Mouse (Mus musculus) heart, postnatal 36 days (tissue): ENCODE results near the gene Sec14l2. TPM values are rescaled to one million over a fixed set of nuclear protein-coding genes. Genes with fewer than 3 reads are reported as not detected.

Experiments
- DNase-seq, 2 experiments: peaks; one replicate each; pipeline ENCODE4 v3.0.0; 2021 to 2022
- intact Hi-C: fragments of 180-260 bp; cut with DNase I; formaldehyde crosslinking; loops from one replicate; pipeline ENCODE4 v1.15.1; 2025
- total RNA-seq, 2 experiments: library from RNA; stranded (reverse); gene quantifications; 2 replicates each; pipeline ENCODE4 v1.2.3; 2021

The Sec14l2 gene
- total RNA-seq: under 1 TPM; 0.69 to 0.87 TPM

DNA sequence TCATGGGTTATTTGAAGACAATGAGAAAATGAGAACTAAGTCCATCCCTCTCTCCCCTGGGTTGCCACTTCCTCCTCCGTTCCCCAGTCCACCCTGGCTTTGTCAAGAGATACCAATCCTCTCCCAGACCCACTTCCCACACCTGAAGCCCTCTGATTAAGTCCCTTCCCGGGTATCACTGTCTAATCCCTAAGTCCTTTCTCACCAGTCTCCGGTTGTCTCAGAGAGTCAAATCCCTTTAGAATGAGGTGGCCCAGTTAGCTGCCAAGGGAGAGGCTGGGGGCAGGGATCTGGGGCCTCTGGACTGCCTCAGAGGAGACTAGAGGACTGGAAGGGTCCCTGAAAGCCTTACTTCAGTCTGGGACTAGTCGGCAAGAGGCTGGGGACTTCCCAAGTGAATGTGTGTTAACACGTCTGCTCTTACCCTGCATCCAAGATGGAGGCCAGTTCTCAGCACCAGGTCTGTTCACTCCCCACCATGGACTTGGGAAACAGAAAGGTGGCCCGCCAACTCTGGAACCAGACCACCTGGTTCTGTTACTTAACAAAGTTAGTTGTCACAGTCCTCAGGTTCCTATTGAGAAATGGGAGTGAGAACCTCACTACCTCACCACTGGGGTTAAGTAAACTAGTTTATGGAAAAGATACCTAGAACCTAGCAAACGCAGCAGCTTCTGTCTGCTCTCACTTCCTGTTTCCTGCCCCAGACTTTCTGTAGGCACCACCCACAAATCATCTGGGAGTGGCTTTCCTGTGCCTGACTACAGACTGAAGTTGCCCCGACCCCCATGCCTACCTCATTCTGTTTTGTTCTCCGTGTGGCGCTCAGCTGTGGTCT is at the start of gene Sec14l2:
Sec14l2 (minus strand) TSS at position 674 of the 838 bp plus-strand sequence.
- DNase-seq: no peak
- intact Hi-C loops: no loop called here

DNA sequence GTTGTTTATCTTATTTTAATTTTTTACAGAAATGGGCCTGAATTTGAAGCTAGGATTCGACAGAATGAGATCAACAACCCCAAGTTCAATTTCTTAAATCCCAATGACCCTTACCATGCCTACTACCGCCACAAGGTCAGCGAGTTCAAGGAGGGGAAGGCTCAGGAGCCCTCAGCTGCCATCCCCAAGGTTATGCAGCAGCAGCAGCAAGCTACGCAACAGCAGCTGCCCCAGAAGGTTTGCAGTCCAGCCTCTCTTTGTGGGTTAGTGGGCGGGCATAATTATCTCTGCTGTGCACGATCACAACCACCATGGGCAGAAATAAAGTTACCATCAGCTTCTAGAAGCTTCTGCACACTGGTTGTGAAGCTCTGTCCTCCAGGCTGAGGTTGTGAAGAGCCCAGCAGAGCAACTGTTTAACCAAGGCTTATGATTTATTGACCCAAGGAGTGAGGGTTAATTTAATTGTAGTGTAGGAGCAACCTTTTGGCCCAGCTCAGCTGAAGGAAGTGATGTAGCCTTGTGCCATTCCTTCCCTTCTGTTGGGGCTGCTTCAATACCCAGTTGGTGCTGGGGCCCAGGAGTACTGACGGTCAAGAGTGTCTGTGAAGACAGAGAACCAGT is 43.4 kb upstream of the Sec14l2 start:
- no peak for DNase-seq
- intact Hi-C loops: no loop called here

DNA sequence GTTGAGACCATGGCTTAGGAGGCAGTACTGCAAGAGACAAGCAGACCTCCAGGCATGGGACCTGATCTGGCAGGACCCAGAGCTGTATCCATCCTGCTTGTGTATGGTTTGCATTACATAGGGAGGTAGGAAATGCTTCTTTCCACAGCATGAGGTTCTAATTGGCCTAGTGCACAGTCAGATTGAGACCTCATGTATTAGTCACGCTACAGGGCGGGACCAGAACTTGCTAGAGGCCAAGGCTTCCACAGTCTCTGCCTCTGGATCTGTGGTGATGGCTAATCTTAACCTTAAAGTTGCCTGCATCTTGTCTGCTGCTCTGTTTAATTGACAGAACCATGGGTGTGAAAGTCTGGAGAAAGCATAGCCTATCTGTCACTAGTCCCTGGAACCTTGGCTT is 41.5 kb upstream of the Sec14l2 start:
- DNase-seq: no peak
- intact Hi-C loops: no loop called here

DNA sequence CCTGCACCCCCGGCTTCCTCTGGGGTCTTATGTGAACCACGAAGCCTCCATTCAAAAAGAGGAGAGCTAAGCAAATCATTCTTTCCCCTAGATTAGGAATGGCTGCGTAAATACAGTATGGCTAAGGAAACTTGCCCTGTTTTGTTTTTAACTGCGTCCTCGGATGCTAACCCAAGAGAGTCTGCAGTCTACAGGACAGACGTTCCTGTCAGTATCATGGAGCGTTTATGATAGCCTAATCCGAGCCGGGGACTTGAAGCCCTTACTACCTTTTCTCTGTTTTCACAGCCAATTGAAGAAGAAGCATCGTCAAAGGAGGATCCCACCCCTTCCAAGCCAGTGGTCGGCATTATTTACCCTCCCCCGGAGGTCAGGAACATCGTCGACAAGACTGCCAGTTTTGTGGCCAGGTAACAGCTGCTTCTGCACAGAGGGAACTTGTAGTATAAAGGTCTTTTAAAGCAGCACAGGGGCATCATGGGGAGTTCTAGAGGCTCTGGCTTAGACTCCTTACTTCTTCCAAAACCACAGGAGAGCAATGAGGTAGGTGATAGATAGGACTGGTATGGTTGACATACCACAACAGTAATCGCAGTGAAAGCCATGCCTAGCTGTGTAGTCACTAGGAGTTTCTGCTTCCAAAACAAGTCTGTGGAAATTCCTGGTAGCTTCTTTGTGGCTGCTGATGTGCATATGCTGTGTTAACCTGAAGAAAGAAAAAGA is 37.7 kb upstream of the Sec14l2 start:
- intact Hi-C loops: loop anchor here (1.0 kb wide), 2 partner anchors 26 to 58 kb away; partner anchors contain the start of gene Rnf215

DNA sequence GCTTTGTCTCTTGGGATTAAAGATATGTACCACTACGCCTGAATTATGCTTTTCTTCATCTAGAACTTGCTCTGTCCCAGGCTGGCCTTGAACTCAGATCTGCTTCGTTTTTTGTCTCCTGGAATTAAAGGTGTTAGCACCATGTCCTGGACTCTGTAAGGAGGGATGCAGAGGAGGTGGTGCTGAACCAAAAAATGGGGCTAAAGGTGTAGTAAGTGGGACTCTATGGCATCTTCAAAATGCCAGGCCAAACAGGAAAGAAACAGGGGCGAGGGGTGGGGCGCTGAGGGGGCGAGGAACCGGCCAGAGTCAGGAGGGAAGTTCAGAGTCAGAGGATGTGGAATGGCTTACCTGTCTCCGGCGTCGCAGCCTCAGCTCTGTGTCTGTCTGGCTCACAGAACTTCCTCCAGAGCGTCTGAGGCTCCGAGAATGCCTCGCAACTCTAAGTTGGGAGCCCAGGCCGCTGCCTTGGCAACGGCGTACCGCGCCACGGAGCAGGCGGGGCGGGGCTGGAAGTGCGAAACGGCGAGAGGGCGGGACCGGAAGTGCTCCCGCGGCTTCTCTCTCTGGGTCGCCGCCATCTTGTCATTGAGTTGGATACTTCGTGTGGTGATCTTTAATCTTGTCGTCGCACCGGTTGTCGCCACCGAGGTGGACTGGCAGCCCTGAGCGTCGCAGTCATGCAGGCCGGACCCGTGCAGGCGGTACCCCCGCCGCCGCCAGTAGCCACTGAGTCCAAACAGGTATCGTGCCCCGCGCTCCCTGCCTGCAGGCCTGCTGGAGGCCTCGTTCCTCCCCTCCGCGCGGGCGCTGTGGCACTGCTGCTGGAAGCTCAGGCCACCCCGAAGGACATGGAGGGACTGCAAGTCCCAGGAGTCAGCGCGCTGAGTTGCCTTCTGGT is 36.8 kb upstream of the Sec14l2 start, which contains the start of the genes Ccdc157 and Sf3a1:
Ccdc157 (minus strand) TSS at position 486 of the 901 bp plus-strand sequence.
Sf3a1 (plus strand) TSS at position 543 of the 901 bp plus-strand sequence.
- peak; percentile 94 for DNase-seq
- intact Hi-C loops: loop anchor here (1.0 kb wide), 2 partner anchors 25 to 59 kb away; partner anchors contain the start of gene Rnf215

More for the DNA sequence above, 37.7 kb upstream of the Sec14l2 start:
- DNase-seq: no peak

DNA sequence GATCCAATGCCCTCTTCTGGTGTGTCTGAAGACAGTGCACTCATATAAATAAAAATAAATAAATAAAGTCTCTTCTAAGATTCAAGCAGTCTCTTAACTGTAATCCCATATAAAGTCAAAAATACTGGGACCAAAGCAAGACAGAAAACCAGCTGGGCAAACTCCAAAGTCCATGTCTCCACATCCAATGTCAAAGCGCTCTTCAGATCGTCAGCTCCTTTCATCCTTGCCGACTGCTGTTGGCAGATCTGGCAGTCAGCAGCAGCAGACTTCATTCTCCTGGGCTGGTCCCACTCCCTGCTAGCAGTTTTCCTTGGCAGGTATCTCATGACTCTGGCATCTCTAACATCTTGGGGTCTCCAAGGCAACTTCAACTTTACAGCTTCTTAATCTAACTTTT is 35.5 kb upstream of the Sec14l2 start:
- DNase-seq: no peak
- intact Hi-C loops: no loop called here

DNA sequence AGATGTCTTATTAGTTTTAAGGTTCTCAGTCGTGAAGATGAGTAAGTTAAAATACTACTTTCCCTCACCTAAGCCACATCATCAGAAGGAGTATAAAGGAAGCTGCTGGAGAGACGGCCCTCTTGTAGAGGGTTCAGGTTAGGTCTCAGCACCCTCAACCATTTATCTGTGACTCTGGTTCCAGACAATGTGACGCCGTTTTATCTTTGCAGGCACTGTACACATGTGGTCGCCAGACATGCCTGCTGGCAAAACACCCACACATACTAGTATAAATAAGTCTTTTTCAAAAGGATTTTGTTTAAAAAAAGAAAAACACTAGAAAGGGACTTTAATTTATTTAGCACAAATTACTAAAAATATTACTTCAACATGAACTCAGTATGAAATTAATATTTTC is 32.4 kb upstream of the Sec14l2 start:
- intact Hi-C loops: no loop called here
- no peak for DNase-seq

DNA sequence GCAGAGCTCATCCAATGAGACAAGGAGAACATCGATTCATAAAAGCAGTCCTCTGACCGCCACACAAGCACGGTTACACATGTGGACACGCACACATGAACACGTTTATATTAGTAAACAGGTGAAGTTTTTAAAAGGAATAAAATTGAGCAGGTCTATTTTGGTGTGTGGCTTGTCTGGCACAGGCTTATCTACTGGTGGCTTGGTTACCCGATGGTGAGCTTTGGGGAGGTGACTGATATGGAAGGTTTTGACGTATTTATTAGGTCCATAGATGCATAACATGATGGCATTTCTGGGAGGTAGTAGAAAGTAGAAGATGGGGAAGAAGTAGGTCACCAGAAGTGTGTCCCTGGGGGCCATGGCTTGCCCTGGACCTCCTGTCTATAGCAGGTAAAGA is 30.5 kb upstream of the Sec14l2 start:
- intact Hi-C loops: no loop called here
- no peak for DNase-seq

DNA sequence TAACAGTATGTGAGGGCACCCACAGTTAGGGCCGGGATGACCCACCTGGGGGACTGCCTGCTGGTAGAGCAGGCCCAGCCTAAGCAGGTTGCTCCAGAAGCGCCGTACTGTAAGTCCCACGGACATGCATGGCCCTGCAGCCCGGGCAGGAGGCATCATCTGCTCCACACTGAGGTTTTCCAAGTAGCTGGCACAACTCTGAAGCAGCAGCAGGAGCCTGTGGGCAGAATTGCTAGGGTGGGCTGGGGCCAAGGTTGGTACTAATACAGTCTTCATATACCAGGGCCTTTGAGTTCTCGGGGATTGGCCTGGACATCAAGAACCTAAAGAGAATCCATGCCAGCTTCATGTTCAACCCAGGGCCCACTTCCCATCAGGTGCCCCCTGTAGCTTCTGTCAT is 26.7 kb upstream of the Sec14l2 start:
- DNase-seq: no peak
- intact Hi-C loops: no loop called here

DNA sequence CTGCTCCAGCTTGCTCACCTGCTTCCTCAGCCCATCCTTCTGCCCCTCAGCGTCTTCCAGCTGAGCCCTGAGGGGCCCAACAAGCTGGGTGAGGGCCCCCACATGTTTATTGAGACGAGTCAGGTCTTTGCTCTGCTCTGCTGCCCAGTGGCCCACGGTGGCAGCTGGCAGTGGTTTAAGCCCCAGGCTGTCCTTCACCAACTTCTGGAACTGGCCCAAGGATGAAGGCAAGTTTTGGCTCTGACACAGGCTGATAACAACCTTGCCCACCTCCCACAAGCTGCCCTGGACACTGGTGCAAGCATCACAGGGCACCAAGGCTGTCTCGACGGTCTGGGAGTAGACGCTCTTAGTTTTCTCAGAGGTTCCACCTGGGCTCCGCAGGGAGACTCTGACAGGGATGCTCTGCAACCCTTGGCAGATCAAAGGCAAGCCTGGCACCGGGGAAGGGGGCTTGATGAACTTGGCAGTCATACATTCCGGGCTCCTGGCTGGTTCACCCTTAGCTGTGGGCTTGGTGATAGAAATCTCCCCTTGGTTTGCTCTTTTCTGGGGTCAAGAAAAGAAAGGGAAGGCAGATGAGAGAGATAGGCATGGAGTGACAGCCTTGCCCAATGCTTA is 25.4 kb upstream of the Sec14l2 start:
- intact Hi-C loops: no loop called here
- no peak for DNase-seq

DNA sequence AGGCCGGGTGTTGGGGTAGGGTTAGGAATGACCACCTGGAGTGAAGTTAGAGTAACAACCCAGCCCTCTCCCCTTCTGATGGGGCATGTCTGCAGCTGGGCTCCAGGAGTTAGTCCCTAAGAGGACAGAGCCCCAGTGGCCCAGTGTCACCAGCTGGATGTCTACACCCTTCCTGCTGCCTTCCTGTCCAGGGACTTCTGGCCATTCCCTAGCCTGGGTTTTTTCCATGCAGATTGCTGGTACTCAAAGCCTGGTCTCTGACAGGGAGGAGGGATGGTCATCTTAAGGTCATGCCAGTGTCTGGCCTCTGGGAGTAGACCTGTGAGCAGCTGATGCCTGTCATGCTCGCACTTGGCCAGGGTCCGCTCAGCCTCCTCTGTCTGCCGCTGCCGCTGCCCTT is 24.9 kb upstream of the Sec14l2 start:
- peak in 1 of 2 experiments; percentile 24 for DNase-seq
- intact Hi-C loops: no loop called here

DNA sequence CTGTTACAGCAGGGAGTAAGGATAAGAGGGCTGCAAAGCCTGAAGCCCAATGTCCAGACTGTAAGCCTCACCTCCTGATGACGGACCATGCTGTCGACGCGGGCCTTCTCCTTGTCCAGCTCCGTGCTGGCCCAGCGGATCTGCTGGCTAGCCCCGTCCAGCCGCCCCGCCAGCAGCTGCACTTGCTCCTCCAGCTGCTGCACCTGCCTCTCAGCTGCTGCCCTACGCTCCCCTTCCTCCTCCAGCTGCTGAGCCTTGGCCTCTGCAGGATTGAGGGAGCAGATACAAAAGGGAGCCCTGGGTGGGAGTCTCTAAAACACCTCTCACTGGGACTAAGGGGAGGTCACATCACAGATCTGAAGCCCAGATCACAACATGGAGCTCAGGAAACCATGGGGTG is 23.9 kb upstream of the Sec14l2 start:
- DNase-seq: no peak
- intact Hi-C loops: no loop called here

DNA sequence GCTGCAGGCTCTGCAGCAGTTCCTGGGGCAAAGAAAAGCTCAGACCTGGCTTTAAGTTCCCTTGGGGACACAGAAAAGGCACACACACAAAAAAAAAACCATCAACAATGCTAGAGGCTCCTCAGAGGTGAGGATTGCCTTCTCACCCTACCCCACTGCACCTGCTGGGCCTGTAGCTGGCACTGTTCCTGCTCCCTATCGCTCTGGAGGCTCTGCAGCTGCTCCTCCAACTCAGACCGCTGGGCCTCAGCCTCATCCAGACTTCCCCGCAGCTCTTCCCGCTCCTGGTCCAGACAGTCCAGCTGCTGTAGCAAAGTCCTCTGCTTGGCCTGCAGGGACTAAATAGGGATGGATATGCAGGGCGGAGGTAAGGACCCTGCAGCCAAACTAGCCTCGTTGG is 23.2 kb upstream of the Sec14l2 start:
- no peak for DNase-seq
- intact Hi-C loops: no loop called here

DNA sequence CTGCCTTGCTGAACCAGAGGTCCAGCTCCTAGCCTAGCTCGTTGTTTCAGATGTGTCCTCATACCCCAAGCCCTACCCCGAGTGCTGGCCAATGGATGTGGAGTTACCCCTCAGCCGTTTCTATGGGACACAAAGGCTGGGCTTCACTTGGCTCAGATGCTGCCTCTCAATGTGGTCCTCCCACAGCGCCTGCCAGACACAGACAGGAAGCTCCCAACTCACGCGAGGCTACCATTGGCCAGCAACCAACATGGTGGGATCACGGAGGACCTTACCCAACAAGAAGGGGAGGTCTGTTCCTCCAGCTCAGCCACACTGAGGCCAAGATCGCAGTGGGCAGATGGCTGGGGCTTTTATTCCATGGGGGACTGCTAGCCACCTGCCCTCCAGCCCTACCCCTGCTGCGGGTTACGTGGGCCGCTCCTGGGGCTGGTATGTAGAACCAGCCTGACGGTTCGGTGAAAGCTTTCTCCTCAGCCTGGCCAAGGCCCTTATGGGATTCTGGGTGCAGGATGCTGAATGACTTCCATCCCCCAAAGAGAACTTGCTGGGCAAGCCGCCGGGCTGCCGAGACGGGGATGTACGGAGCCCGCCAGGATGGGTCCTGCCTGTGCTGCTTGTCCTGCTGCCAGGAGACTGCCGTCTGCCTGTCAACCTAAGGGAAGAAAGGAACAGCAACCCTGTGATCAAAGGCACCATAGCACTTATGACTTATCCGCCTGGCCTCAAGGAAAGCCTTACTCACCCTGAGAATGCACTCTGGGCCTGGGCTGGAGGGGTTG is 20.3 kb upstream of the Sec14l2 start:
- intact Hi-C loops: no loop called here
- DNase-seq: no peak

DNA sequence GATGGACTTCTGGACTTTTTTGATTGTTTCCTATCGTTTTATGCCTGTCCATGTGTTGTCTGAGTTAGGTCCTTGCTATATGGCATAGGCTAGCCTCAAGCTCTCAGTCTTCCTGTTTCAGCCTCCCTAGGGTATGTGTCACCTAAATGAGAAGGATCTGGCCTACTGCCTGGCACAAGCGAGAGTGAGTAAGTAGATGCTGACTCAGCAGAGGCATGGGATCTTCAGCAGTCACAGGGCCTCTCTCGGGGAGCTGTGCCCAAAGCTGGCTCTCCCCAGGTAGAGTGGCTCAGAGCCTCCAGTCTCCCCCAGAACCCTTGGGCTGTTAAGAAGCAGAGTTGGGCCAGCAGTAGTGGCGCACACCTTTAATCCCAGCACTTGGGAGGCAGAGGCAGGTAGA is 19.1 kb upstream of the Sec14l2 start:
- no peak for DNase-seq
- intact Hi-C loops: no loop called here

DNA sequence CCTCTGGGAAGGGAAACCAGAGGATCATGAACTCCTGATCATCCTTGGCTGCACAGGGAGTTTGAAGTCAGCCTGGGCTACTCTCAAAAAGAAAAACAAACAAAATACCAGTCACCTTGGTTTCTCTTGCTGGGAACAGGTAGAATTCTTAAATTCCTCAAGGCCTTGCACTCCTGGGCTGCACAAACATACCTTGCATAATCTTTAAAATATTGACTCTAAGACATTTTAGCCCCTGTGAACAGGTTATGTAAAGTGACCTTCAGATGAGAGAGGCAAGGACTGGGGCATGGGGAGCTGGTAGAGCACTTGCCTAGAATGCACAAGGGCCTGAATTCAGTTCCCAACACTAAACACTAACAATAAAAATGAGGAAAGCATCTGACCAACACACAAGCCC is 18.3 kb upstream of the Sec14l2 start:
- DNase-seq: no peak
- intact Hi-C loops: no loop called here

DNA sequence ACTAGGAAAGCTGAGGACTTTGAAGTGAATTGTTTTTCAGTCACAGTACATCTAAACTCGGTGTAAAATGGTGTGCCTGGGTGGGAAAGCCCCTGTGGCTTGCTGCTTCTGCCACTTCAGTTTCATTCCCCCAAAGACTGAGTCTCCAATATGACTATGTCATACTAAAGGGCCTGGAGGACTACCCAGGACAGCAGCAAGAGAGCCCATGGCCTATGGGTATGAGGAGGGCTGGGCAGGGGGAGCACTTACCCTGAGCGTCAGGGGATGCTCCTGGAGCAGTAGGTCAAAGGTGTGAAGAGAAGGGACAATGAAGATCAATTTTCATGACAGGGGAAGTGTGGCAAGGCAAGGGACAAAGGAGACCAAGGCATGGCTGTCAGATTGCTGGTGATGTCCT is 15.7 kb upstream of the Sec14l2 start:
- intact Hi-C loops: no loop called here
- DNase-seq: no peak

DNA sequence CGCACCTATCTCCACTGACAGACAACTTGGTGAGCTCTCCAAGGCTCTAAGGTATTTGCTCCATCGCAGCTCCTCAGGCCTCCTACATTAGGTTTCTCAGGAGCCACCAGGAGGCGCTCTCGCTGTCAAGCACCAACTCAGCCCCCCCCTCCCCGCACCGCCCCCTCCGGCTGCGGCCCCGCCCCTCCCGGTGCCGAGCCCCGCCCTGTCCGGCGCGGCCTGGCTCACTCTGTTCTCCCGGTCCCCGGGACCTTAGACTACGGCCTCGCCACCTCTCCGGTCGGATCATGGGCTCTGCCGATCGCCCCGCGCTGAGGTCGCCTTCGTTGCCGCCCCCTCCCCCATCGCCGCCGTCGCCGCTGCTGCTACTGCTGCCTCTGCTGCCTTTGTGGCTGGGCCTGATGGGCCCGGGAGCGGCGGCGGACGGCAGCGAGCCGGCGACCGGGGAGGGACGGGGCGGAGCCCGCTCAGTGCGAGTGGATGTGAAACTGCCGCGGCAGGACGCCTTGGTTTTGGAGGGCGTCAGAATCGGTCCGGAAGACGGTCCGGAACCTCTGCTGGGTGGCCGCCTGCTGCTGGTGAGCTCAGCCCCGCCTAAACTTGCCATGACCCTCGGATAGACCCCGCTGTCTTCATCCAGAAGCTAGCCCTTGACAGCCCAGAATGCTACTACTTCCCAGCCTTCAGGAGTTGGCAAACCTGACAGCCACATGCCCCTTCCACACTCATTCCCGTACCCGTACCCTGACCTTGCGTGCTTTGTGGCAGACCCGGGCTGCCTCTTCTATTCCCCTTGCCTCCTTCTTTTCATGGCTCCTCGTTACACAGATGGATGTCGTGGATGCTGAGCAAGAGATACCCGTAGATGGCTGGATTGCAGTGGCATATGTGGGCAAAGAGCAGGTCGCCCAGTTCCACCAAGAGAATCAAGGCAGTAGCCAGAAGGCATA is 12.0 kb upstream of the Sec14l2 start, which contains the start of gene Rnf215:
Rnf215 (plus strand) TSS at position 217 of the 950 bp plus-strand sequence.
- DNase-seq: peak; percentile 94 to 95
- intact Hi-C loops: loop anchor here (1.0 to 2.0 kb wide), 4 partner anchors 25 to 288 kb away; partner anchors contain the start of genes Ccdc157 and Sf3a1
